Mouse (Mus musculus) embryonic facial prominence, embryonic 15.5 days (tissue): ENCODE measurements around the gene Klk11. TPM values are rescaled to one million over a fixed set of nuclear protein-coding genes. Genes with fewer than 3 reads are reported as not detected.

Experiments
- ATAC-seq: fragments of 200-750 bp; cut with Nextera tagmentation; 2 replicates; pipeline ENCODE4 v1.8.0; 2017; ENCODE audit warnings: low read depth, moderate TSS enrichment; ENCODE audit not compliant: insufficient number of reproducible peaks, low FRiP score, low TSS enrichment
- H3K27ac ChIP-seq: fragments of 300-500 bp; sonication (generic); replicated peaks from 2 replicates; pipeline ENCODE4 v1.5.1; 2015; ENCODE audit warnings: mild to moderate bottlenecking, inconsistent platforms
- H3K27me3 ChIP-seq: fragments of 300-500 bp; sonication (generic); 2 replicates; pipeline ENCODE4 v1.6.1; 2015; ENCODE audit warnings: inconsistent platforms
- H3K36me3 ChIP-seq: fragments of 300-500 bp; sonication (generic); 2 replicates; pipeline ENCODE4 v1.6.1; 2015; ENCODE audit warnings: mild to moderate bottlenecking, inconsistent platforms
- H3K4me1 ChIP-seq: fragments of 300-500 bp; sonication (generic); 2 replicates; pipeline ENCODE4 v1.6.1; 2015; ENCODE audit warnings: inconsistent platforms
- H3K4me2 ChIP-seq: fragments of 300-500 bp; sonication (generic); replicated peaks from 2 replicates; pipeline ENCODE4 v1.6.1; 2015; ENCODE audit warnings: mild to moderate bottlenecking, inconsistent platforms
- H3K4me3 ChIP-seq: fragments of 300-500 bp; sonication (generic); replicated peaks from 2 replicates; pipeline ENCODE4 v1.5.1; 2015; ENCODE audit warnings: mild to moderate bottlenecking, inconsistent platforms
- H3K9ac ChIP-seq: fragments of 300-500 bp; sonication (generic); 2 replicates; pipeline ENCODE4 v1.6.1; 2015; ENCODE audit warnings: inconsistent platforms
- H3K9me3 ChIP-seq: fragments of 300-500 bp; sonication (generic); replicated peaks from 2 replicates; pipeline ENCODE4 v1.6.1; 2016; ENCODE audit warnings: inconsistent platforms
- WGBS: fragments of 180-500 bp; shearing (Covaris S2); methylation state at CpG from one replicate; pipeline ENCODE4 v1.1.7; 2015; 5-methylcytosine and 5-hydroxymethylcytosine counted together
- polyA plus RNA-seq: library from polyadenylated mRNA; unstranded; fragments of >200 nt; fragmentation: Nextera tagmentation; extraction: Ambion mirVana; gene quantifications from 2 replicates; pipeline ENCODE4 v1.2.1, GENCODE M21; 2015

Gene Klk11
- polyA plus RNA-seq, 1 experiment from 2014 or later: 25.3 TPM

GRCm38 (mm10) chr7:43776506-43776905 is 2.1 kb downstream of the Klk11 start:
- Histone ChIP-seq H3K27me3 (no peaks in the 10 kb centered on the region), H3K4me1 (peaks cover 10% of the 10 kb centered on the region; the same call in 1 of the 2 replicates), H3K27ac (peak overlapping the region; percentile 79), H3K36me3 (no peaks in the 10 kb centered on the region), H3K9ac (no peak overlapping the region), H3K4me2 (peak overlapping the region; percentile 4; the same call in 1 of the 2 replicates), H3K4me3 (no peak overlapping the region), H3K9me3 (no peaks in the 10 kb centered on the region)
- WGBS: 79% methylated on average over 5 of the region's 5 CpGs
- no peak for ATAC-seq

GRCm38 (mm10) chr7:43777423-43777822 is 3.0 kb downstream of the Klk11 start:
- Histone ChIP-seq H3K9ac (no peak overlapping the region), H3K4me3 (no peak overlapping the region), H3K27ac (no peak overlapping the region), H3K36me3 (no peaks in the 10 kb centered on the region), H3K4me2 (no peak overlapping the region), H3K9me3 (no peaks in the 10 kb centered on the region), H3K27me3 (no peaks in the 10 kb centered on the region), H3K4me1 (peaks cover 13% of the 10 kb centered on the region; the same call in 1 of the 2 replicates)
- ATAC-seq: no peak
- WGBS: 86% methylated on average over 12 of the region's 12 CpGs

- 86% methylated on average over 10 of the region's 10 CpGs for WGBS
- ATAC-seq: no peak
- Histone ChIP-seq H3K4me1 (peaks cover 18% of the 10 kb centered on the region), H3K4me2 (no peak overlapping the region), H3K27me3 (peaks cover 3% of the 10 kb centered on the region; the same call in 1 of the 2 replicates), H3K36me3 (no peaks in the 10 kb centered on the region), H3K4me3 (no peak overlapping the region), H3K9ac (no peak overlapping the region), H3K27ac (no peak overlapping the region), H3K9me3 (no peaks in the 10 kb centered on the region)
Measured at GRCm38 (mm10) chr7:43778176-43778970, 4.0 kb downstream of the Klk11 start.

GRCm38 (mm10) chr7:43780241-43780640 is 5.8 kb downstream of the Klk11 start:
- Histone ChIP-seq H3K4me3 (no peak overlapping the region), H3K4me2 (no peak overlapping the region), H3K36me3 (no peaks in the 10 kb centered on the region), H3K9ac (no peak overlapping the region), H3K27me3 (peaks cover 7% of the 10 kb centered on the region; the same call in 1 of the 2 replicates), H3K27ac (peak overlapping the region; percentile 81), H3K4me1 (peaks cover 15% of the 10 kb centered on the region), H3K9me3 (no peaks in the 10 kb centered on the region)
- WGBS: 39% methylated on average over 6 of the region's 6 CpGs
- ATAC-seq: no peak

- peak within 1 kb of the TSS; percentile 13; the same call in 1 of the 2 replicates for H3K4me3 ChIP-seq
- H3K4me2 ChIP-seq: peak within 1 kb of the TSS; percentile 62; the same call in 1 of the 2 replicates
- 31% methylated on average over 5 of the region's 5 CpGs for WGBS
- no peak within 1 kb of the TSS for H3K9ac ChIP-seq
- no peaks in the 10 kb centered on the region for H3K36me3 ChIP-seq
- peaks cover 7% of the 10 kb centered on the region; the same call in 1 of the 2 replicates for H3K27me3 ChIP-seq
- no peak for ATAC-seq
- H3K27ac ChIP-seq: peak within 1 kb of the TSS; percentile 81
- peaks cover 15% of the 10 kb centered on the region for H3K4me1 ChIP-seq
- H3K9me3 ChIP-seq: no peaks in the 10 kb centered on the region
Measured at GRCm38 (mm10) chr7:43780746-43781145, 6.3 kb downstream of the Klk11 start, which contains the start of gene Klk10. Gene Klk10 (plus strand): TSS chr7:43781035.

GRCm38 (mm10) chr7:43781541-43781940 is 7.1 kb downstream of the Klk11 start:
- 71% methylated on average over 11 of the region's 11 CpGs for WGBS
- ATAC-seq: no peak

GRCm38 (mm10) chr7:43782275-43783265 is 8.2 kb downstream of the Klk11 start:
- 6% methylated on average over 36 of the region's 36 CpGs for whole genome bisulfite sequencing
- ATAC-seq: peak; percentile 60; the same call in 1 of the 2 replicates
- H3K4me2 ChIP-seq: peak overlapping the region; percentile 62
- H3K4me3 ChIP-seq: peak overlapping the region; percentile 35
- peak overlapping the region; percentile 49; the same call in 1 of the 2 replicates for H3K27ac ChIP-seq
- H3K9me3 ChIP-seq: no peaks in the 10 kb centered on the region
- H3K9ac ChIP-seq: 0 out of 2 replicates have a peak overlapping the region, but pooled peaks have one; percentile 23
- H3K36me3 ChIP-seq: no peaks in the 10 kb centered on the region
- H3K4me1 ChIP-seq: peaks cover 15% of the 10 kb centered on the region
- peaks cover 7% of the 10 kb centered on the region; the same call in 1 of the 2 replicates for H3K27me3 ChIP-seq

More at GRCm38 (mm10) chr7:43781541-43781940, 7.1 kb downstream of the Klk11 start:
- H3K4me3 ChIP-seq: peak overlapping the region; percentile 13; the same call in 1 of the 2 replicates
- no peaks in the 10 kb centered on the region for H3K36me3 ChIP-seq
- no peak overlapping the region for H3K9ac ChIP-seq
- H3K4me2 ChIP-seq: peak overlapping the region; percentile 62; the same call in 1 of the 2 replicates
- peak overlapping the region; percentile 81 for H3K27ac ChIP-seq
- H3K4me1 ChIP-seq: peaks cover 15% of the 10 kb centered on the region
- H3K27me3 ChIP-seq: peaks cover 7% of the 10 kb centered on the region; the same call in 1 of the 2 replicates
- H3K9me3 ChIP-seq: no peaks in the 10 kb centered on the region

- Histone ChIP-seq H3K9ac (no peak overlapping the region), H3K27ac (no peak overlapping the region), H3K9me3 (no peaks in the 10 kb centered on the region), H3K4me3 (no peak overlapping the region), H3K36me3 (no peaks in the 10 kb centered on the region), H3K4me2 (no peak overlapping the region), H3K27me3 (peaks cover 7% of the 10 kb centered on the region; the same call in 1 of the 2 replicates), H3K4me1 (peaks cover 15% of the 10 kb centered on the region)
- WGBS: 70% methylated on average over 1 of the region's 1 CpGs
- ATAC-seq: no peak
Measured at GRCm38 (mm10) chr7:43785286-43785685, 10.9 kb downstream of the Klk11 start.

GRCm38 (mm10) chr7:43788096-43788495 is 13.7 kb downstream of the Klk11 start:
- WGBS: 56% methylated on average over 3 of the region's 3 CpGs
- no peak for ATAC-seq

GRCm38 (mm10) chr7:43789295-43789694 is 14.9 kb downstream of the Klk11 start:
- no peak for ATAC-seq
- WGBS: 58% methylated on average over 2 of the region's 2 CpGs

More at GRCm38 (mm10) chr7:43788096-43788495, 13.7 kb downstream of the Klk11 start:
- H3K9me3 ChIP-seq: no peaks in the 10 kb centered on the region
- no peaks in the 10 kb centered on the region for H3K36me3 ChIP-seq
- peaks cover 7% of the 10 kb centered on the region; the same call in 1 of the 2 replicates for H3K27me3 ChIP-seq
- no peaks in the 10 kb centered on the region for H3K4me1 ChIP-seq
- no peak overlapping the region for H3K4me2 ChIP-seq
- no peak overlapping the region for H3K27ac ChIP-seq
- H3K9ac ChIP-seq: no peak overlapping the region
- no peak overlapping the region for H3K4me3 ChIP-seq

More at GRCm38 (mm10) chr7:43789295-43789694, 14.9 kb downstream of the Klk11 start:
- Histone ChIP-seq H3K27me3 (no peaks in the 10 kb centered on the region), H3K9ac (no peak overlapping the region), H3K4me3 (no peak overlapping the region), H3K4me2 (no peak overlapping the region), H3K4me1 (no peaks in the 10 kb centered on the region), H3K36me3 (no peaks in the 10 kb centered on the region), H3K9me3 (no peaks in the 10 kb centered on the region), H3K27ac (no peak overlapping the region)
